Mouse (Mus musculus) retina, embryonic 14.5 days (tissue): Measurements from ENCODE around the gene Calcrl.
A peak's percentile ranks its signal among the peaks of the same experiment; 100 is the strongest.
"Not testable (repeated sequence)": the region's sequence is repeated elsewhere in the genome, so short reads cannot be mapped to it uniquely, and the experiment has no call there.

Experiments used
- DNase-seq: peaks from one replicate; pipeline ENCODE4 v3.0.0-alpha.2; 2015; ENCODE audit warnings: low spot score

Gene Calcrl

DNA sequence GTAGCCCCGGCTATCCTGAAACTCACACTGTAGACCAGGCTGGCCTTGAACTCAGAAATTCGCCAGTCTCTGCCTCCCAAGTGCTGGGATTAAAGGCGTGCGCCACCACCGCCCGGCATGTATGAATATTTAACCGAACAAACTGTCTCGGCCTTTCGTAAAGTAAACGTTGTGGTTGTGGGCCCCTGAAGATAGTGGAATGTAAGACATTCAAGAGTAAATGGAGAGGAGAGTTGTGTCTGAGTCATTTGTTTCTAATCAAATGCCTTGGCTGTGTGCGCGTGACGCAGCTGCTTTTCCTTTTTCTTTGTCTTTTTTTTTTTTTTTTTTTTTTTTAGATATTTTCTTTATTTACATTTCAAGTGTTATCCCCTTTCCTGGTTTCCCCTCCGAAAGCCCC is 36.7 kb downstream of the Calcrl start:
- not testable (repeated sequence) for DNase-seq

DNA sequence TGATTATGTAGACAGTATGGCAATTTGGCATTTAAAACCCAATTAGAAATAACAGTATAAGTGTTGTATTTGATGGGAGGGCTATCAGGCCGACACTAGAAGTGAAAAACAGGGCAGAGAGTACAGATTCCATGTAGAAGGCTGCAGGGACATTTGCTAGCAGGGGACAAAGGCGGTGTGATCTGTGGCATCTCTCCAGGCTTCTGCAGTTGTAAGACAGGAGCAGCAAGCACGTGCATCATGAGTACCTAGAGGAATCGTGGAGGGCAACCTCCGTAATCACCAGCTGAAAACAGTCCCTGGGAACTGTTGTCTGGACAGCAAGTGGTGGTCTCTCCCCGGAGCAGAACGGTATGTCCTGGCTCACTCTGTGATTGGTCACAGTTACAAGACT is 37.2 kb downstream of the Calcrl start:
- peak; percentile 11 for DNase-seq

DNA sequence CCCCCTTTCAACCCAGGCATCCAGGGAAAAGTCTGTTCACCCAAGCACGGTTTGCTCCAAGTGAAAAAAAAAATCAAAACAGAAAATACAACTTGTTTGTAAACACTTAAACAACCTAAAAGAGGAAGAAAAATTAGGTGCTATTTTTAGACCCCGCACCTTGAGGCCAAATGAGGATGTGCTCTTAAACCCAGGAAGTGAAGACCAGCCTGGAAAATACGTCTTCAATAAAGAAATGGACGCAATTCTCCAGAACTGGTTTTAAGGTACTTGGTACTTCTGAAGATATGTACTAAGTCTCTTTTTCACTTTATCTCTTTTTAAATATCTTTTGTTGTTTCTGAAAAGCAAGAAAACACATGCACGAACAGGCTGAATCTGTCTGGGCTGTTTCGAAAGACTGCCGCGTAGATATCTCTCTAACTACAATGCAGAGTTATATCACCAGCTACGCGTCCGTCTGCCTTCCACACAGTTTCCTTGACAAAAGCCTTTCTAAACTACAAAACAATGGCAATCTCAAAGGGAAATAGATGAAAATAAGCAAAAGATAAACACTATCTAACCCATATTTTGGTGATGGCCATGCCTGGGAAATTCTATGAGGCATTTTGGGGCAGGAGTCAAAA is 37.7 kb downstream of the Calcrl start:
- no peak for DNase-seq

DNA sequence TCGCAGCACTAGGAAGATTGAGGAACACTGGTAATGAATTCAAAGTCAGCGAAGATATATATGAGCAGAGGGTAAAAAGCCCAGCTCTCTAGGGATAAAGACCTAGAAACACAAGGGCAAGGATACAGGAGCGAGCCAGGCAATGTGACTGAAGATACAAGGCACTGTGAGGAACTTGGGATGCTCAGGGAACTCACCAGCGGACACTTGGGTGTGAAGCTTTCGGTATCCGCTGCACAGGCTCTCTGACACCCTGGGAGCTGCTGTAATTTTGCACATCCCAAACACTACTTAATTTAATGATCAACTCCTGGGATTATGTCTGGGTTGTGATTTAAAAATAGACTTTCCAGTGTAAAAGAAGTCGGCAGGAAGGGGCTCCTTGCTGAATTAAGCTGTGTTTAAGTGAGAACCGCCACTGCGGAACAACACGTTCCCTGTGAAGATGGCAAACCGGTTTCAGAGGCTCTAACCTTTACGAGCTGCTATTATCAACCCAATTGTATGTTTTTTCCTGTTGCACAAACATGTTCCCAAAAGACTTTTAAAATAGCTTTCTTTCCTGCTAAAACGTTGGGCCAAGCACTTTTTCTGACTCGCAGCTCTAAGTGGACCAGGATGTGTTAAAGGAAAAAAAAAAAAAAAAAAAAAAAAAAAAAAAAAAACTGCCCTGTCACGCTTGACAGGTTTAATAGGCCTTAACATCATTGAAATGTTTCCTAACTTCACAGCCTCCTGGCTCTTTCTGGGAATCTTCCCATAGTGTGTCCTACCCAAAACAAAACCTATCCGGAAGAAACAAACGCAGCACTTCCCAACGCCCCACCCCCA is 38.4 kb downstream of the Calcrl start:
- peak; percentile 32 for DNase-seq

DNA sequence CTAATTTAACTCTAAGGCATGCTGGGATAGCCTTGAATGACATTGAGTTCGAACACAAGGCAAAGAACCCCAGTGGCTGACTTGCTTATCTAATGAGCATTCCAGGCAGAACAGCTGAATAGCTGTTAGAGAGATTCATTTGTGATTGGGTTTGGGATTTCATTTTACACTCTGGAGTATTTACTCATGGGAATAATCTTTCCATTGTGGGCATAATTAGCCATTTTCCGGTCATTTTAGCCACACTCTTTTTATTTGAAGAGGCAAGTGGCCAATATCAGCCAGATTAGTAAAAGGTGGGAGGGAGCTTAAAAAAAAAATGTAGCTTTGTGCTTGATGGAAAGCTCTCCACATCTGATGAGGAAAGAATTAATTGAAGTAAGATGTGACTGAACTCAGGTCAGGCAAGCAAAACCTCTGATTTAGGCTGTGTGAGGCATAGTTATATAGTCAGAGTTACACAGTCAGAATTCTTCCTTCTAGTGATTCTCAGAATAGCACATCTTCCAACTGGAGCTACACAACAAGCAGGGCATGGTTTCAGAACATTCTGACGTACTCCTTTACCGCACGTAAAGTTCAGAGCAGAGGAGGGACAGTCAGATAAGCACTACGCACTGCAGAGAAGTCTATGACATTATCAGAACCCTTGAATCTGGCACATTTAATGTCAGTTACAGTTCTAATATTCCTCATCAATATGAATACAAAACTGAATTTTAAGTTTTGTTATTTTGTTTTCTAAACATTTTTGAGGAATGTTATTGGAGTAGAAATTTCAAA is 40.1 kb downstream of the Calcrl start:
- DNase-seq = no peak

DNA sequence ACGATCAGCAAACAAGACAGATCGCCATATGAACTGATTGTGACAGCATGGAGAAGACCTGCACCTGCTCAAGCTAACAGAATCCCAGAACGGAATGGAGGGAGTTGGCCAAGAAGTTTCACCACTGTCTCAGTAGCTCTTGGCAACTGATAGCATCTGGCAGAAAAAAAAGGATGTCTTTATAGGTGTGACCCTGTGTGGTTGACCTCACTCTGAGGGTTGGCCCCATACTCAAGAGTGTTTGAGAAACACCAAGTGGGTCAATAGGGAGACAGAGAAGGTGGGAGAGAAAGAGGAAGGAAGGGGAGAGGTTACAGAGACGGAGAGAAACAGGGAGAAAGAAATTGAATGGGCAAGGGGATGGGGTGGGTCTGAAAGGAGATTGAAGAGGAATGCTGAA is 41.4 kb downstream of the Calcrl start:
- DNase-seq = no peak

DNA sequence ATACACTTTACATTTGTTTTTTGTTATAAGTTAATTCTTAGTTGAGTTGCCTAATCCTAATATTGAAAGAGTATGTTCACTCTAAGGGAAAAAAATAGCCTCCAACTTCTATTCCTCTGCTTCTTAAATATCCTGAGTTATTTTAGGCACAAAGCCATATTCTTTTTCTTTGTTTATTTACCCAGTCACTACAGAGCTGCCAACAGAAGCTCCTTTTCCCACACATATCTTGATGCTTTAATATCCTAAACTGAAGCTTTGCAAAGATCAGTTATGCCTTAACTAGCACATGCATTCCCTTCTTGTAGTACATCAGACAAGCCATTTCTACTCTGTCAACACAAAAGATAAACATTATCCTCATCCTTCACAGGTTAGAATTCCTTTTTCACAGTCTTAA is 42.7 kb downstream of the Calcrl start:
- DNase-seq = no peak

DNA sequence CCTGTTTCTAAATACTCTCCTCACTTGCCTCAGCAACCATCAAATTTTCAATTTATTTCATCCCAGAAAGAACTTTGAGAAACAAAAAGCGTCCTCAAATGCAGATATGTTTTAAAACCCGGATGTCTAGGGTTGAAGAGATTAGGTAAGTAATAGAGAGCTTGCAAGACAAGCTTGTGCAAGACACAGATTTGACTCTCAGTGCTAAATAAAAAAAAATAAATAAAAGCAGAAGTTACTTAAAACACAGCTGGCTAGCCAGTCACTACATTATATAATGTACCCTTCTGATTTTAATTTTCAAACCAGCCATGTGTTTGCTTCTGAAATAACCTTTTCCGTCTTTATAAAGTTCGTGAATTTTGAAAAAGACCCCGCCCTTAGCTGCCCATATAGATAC is 43.2 kb downstream of the Calcrl start:
- DNase-seq = no peak

DNA sequence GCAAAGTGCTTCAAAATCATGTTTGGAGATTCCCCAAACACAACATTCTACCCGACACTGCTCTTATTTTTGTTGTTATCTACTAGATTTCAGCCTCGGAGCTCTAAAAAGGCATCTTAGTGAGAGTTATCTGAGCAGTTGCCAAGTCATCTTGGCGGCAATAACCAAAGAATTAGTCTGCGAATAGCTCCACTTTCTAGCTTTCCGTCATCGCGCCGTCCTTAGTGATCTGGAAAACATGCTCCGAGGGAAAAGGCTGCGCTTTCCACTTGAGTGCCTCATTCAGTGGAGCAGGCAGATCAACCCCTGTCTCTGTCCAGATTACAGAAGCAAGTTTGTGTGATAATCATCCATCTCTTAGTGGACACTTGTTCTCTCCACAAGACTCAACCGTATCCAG is 44.4 kb downstream of the Calcrl start:
- peak; percentile 56 for DNase-seq

DNA sequence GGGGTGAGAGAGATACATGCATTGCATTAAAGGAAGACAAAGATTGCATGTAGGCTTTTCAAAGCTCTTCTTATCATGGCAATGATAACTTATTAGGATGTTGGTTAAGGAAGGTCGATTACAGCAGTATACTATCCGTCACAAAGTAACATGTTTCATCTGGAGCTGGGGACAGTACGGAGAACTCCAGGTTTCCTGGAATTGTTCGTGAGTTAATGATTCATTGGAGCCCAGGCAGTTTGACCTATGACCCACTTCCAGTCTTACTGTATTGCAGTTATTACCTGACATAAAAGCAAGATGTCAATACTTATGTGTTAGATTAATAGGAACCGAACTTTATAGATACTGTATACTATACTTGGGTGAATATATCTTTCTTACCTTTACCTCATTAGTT is 46.5 kb downstream of the Calcrl start:
- no peak for DNase-seq

DNA sequence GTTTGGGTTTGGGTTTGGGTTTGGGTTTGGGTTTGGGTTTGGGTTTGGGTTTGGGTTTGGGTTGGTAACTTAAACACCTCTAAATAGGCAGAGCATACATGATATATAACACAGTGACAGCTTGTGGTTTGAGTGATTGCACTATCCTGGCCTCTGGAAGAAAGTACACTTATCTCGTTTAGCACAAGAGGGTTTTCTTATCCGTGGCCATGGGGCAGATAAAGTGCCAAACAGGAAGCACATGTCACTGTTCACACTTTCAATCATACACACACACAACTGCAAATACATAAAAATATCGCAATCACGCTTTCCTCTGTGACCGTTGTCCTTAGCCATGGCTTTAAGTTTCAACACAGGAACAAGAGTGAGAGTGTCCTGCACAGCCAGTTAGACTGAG is 56.0 kb downstream of the Calcrl start:
- no peak for DNase-seq

DNA sequence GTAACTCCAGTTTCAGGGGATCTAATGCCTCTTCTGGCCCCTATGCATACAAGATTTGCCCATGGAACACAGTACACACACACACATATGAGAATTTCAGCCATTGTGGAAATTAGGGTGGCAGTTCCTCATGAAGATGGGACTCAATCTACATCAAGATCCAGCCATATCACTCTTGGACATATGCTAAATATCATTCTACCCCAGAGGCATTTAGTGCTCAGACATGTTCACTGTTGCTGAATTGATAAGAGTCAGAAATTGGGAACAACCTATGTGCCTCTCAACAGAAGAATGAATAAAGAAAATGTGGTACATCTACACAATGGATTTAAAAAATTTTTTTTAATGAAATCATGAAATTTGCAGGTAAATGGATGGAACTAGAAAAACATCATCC is 58.5 kb downstream of the Calcrl start:
- DNase-seq = no peak

DNA sequence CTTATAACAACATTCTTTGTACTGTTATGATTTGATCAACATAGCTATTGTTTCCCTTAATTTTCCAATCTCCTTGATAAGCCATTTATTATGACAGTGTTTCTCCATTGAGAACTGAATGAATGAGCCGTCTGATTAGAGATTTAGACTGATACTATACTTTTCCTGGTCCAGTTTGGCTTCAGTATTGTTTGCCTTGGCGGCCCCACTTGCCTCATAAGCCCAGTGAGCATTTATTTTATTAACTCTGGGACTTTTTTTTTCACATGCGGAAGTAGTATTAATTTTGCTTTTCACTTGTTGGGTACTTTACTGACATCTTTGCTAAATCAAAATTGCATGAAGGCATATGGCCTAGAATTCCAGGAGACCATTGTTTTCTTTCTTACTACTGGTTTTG is 59.9 kb downstream of the Calcrl start:
- no peak for DNase-seq

DNA sequence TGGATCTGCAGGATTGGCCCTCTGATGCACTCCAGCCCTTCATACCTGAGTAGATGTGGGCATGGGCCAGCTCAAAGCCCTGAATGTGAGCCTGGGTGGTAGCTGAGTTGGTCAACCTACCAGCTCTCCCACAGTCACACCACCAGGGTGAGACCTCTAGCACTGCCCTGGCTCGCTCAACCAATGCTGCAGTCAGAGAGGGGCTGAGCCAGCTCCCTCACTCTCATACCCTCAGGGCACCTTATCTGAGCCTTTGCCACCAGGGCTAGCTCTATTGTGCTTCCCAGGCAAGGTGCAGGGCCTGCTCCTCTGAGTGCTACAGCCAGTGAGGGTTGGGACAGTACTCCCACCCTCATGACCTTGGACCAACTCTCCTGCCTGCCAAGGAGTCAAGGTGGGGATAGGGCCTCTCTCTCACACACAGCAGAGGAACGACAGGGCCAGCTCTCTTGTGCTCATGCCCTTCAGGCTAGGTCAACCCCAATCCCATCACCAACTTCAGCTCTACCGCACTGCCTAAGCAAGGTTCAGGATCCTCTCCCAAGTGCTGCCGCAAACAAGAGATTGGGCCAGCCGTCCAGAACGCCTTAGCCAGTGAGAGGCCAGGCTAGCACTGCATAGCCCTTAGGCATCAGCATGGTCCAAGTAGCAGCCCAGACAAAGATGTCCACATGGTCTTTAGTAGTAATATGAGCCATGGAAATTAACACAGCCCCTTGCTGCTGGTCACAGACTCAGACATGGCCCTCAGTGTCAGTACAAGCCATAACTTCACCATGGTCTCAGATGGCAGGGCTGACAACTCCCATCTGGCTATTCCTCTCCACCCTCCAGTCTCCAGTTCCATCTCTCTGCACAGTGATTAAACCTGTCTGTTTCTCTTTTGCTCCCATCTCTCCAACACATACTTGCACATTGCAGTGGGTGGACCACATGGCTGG is 62.2 kb downstream of the Calcrl start:
- DNase-seq = no peak

DNA sequence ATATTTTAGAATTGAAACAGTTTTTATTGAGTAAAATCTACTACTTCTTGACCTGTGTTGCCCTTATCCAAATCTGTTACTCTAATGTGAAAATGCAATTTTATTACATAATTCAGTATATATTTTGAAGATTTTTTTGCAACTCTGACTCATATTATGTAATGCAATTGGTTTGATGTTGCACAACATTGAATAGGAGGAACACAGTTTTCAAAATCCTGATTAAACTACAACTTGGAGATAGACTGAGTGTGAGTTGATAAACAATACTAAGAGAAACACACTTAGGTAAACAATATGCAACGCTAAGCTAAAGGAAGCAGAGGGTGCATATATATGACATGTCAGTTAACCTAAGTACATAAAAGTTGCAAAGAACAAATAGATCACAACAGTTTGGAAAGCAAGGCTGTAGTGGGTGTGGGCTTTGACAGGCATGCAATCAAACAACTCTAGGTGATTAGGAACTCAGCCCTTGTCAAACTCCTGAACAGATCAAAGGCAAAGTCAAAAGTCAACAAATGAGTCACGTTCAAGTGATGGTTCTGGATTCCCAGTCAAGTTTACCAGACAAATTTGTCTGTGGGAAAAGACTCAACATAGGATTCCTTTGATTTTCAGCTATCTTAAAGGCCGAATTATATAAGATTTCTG is 66.4 kb downstream of the Calcrl start:
- no peak for DNase-seq

DNA sequence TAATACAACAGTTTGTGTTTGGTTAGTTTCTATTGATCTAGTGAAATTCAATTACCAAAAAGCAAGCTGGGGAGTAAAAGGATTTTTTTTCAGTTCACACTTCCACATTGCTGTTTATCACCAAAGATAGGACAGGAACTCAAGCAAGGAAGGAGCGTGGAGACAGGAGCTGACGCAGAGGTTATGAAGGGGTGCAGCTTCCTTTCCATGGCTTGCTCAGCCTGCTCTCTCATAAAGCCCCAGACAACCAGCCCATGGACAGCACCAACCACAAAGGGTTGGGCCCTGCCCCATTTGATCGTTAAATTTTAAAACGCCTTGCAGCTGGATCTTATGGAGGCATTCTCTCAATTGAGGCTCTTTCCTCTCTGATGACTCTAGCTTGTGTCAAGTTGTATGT is 69.9 kb downstream of the Calcrl start:
- no peak for DNase-seq

DNA sequence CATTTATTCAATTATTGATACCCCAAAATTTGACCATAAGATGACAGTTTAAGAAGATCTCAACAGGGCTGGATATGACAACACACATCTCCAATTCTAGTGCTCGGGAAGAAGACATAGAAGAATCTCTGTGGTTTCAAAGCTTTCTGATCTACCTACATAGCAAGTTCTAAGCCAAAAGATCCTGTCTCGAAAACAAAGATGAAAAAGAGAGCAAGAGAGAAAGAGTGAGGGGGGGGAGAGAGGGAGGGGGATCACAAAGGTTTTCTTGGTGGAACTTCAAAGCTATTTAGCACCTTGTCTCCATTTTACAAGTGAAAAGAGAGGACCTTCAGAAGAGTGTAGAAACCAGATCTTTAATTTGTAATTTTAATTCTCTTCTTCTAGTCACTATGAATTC is 77.8 kb downstream of the Calcrl start:
- DNase-seq = no peak

DNA sequence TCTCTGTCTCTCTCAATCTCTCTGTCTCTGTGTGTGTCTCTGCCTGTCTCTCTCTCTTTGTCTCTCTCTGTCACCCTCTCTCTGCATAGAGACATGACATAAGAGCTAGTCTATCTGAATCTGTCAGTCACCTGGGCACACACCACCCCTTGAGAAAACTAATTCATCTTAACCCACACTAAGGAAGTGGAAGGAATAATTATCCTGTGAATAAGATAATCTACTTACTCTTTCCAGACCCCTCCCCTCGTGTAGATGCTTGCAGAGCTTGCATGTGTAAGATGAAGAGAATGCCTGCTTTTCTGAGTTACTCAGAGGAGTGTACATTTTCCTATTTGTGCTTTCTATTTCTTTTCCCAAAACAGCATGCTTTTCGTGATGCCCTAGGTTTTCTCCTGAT is 81.5 kb downstream of the Calcrl start:
- no peak for DNase-seq

DNA sequence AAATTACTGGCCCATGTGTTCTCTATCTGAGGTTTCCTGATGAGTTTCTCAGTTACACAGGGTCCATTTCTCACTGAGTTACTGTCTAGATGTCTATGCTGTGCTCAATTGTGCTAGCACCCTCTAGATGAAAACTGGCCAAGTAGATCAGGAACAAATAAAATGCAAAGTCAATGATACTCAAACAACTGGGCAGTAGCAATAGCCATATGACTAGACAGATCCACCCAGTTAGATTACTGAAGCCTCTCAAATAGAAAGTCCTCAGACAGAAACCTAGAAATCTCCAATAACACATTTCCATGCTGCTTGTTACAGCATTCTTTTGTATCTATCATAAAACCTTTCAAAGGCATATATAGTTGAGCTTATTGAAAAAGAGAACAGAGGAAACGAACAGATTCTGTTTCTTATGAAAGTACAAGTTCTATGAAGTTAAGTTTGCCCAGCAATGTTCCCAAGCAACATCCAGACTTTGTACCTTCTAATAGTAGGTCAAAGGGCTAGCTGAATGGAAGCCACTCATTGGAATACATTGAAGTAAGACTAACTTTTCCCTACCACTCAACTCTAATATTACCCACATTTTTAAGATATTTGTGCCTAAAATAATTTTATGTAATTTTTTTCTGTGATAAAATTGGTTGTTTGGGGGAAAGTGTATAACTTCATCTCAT is 87.3 kb downstream of the Calcrl start:
- DNase-seq = no peak

DNA sequence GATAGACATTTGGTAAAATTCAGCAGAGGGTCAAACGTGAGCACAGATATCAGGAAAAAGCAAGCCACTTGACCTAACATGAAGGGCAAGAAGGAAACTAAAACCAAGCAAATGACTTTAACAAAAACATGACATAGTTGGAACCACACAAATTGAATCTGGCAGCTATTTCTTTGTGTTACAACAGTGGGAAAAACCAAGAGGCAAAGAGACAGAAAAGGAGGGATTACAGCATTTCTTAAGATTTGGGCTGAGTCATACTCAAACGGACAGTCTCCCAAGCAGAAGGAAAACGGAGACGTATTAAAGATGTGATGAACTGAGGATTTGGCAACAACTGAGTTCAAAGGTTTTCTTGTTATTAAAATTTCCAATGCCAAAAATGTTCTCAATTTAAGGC is 88.9 kb downstream of the Calcrl start:
- DNase-seq = no peak
